In the genomic region with DNA sequence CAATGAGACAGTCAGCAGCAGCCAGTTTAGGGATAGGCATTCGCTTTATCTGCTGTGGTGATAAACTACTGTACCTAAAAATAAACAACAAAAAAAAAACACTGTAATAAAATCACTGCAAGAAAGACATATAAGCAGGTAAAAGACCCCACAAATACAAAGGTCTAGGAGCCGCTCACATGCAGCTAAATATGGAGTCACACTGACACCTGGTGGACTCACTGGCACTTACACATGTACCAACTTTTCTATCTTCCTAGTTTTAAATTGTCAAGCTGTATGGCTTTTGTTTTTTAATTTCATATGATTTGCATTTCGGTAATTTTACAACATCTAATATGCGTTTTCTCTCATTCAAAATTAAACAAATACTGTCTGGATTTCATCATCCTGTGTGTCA, we compare ENCODE assay signal across 9 mouse cellular contexts. TPM values are rescaled to one million over a fixed set of nuclear protein-coding genes. Genes with fewer than 3 reads are reported as not detected.
A peak's percentile ranks its signal among the peaks of the same experiment; 100 is the strongest.
DNase-seq lines count a peak whose midpoint lies in the region; ATAC-seq lines count a peak whose summit lies in the region.
"Had no signal": no experiment of that assay in that cellular context is flagged by ENCODE, and none has a peak within 500 bp of the region (broad histone marks: within the 10 kb centered on the region; RNA-seq: fewer than 3 reads in every experiment).

No protein-coding gene starts in this region.

- no peak overlapping the region for H3K4me3 ChIP-seq in embryonic facial prominence, embryonic 14.5 days (ENCODE audit: low read depth, low read length)
- H3K4me3 ChIP-seq: limb, embryonic 15.5 days had no signal

- no peak overlapping the region for H3K9ac ChIP-seq in embryonic facial prominence, embryonic 14.5 days (ENCODE audit: low read depth, low read length)
- H3K9ac ChIP-seq: limb, embryonic 15.5 days had no signal

- no peak overlapping the region for H3K4me2 ChIP-seq in embryonic facial prominence, embryonic 14.5 days (ENCODE audit: low read depth, low read length)
- H3K4me2 ChIP-seq: limb, embryonic 15.5 days had no signal

- intact Hi-C loops in left cerebral cortex, postnatal 14 days (cut with DNase I) = loop anchor here (2.0 kb wide), 2 partner anchors 1537 to 1577 kb away; partner anchors contain the start of gene Adcyap1

- H3K9me3 ChIP-seq in embryonic facial prominence, embryonic 14.5 days (ENCODE audit: control insufficient read depth, low read length) = no peaks in the 10 kb centered on the region
- H3K9me3 ChIP-seq: limb, embryonic 15.5 days had no signal

- H3K4me1 ChIP-seq in embryonic facial prominence, embryonic 14.5 days (ENCODE audit: control insufficient read depth, insufficient read depth, low read length) = no peaks in the 10 kb centered on the region
- H3K4me1 ChIP-seq: limb, embryonic 15.5 days had no signal

- peak; percentile 20 to 45 for DNase-seq in left cerebral cortex, postnatal 14 days (ENCODE audit: low spot score in 2 of 2)
- no peak for DNase-seq in left cerebral cortex, adult 8-10 months (ENCODE audit: low spot score in 2 of 2)
- peak; percentile 40 for DNase-seq in R1 (ENCODE audit: low read depth, low spot score)
- DNase-seq in embryonic facial prominence, embryonic 14.5 days (ENCODE audit: low spot score) = peak; percentile 20
- DNase-seq in mesoderm, embryonic 11.5 days (ENCODE audit: low read depth, low spot score) = peak; percentile 19
- no peak for DNase-seq in adrenal gland, postnatal 14 days
- no peak for DNase-seq in lung, postnatal 25 days (ENCODE audit: low spot score)
- DNase-seq in thymus, adult 18-20 months = no peak

- WGBS in embryonic facial prominence, embryonic 14.5 days = 59% methylated on average over 4 of the region's 4 CpGs

- 0 out of 2 replicates have a peak, but pooled peaks cover 25% of the 10 kb centered on the region for H3K36me3 ChIP-seq in embryonic facial prominence, embryonic 14.5 days (ENCODE audit: control insufficient read depth, insufficient read depth, low read length)

- no peak for ATAC-seq in embryonic facial prominence, embryonic 14.5 days (ENCODE audit: low read depth)

- no peaks in the 10 kb centered on the region for H3K27me3 ChIP-seq in embryonic facial prominence, embryonic 14.5 days (replicated peaks; ENCODE audit: control insufficient read depth, insufficient read depth, low read length)
- H3K27me3 ChIP-seq: limb, embryonic 15.5 days had no signal

- no peak overlapping the region for H3K27ac ChIP-seq in embryonic facial prominence, embryonic 14.5 days (replicated peaks; ENCODE audit: low read depth, low read length)
- H3K27ac ChIP-seq: limb, embryonic 15.5 days had no signal

RNA-seq across cellular contexts. Expression of gene Mettl4, which starts 14.4 kb away (rescaled TPM):
- total RNA-seq in left cerebral cortex, postnatal 14 days (2021) = 10 to 100 TPM; 15.6 to 17.0 TPM
- total RNA-seq in left cerebral cortex, adult 8-10 months (2022) = 10 to 100 TPM; 14.0 to 17.9 (median 15.3) TPM
- polyA plus RNA-seq in embryonic facial prominence, embryonic 14.5 days (2014; fragmentation: Nextera tagmentation; extraction: Ambion mirVana) = 25.0 and 25.5 TPM in 2 replicates
- 12.6 and 12.7 TPM in 2 replicates for total RNA-seq in adrenal gland, postnatal 14 days (2021)

Comparison
In these comparisons a context has a peak if more than half of its experiments do, and no peak if none do; other contexts are left out.
1. DNase-seq: peak in left cerebral cortex, postnatal 14 days (2 of 2), R1 (single experiment), embryonic facial prominence, embryonic 14.5 days (single experiment) and mesoderm, embryonic 11.5 days (single experiment); none in left cerebral cortex, adult 8-10 months (0 of 2), adrenal gland, postnatal 14 days (single experiment), lung, postnatal 25 days (single experiment) and thymus, adult 18-20 months (0 of 2).